Mouse (Mus musculus): Measurements from ENCODE around the gene Trem1. TPM values are rescaled to one million over a fixed set of nuclear protein-coding genes. Genes with fewer than 3 reads are reported as not detected.

Trem1 gene
- polyA plus RNA-seq, 1 experiment from 2014 or later: not detected

GRCm38 (mm10) chr17:48263741-48264362 is 31.3 kb downstream of the Trem1 start, which contains the start of gene Treml4:
Gene Treml4 (plus strand): TSS chr17:48264295.
- H3K4me3 ChIP-seq (ENCODE audit: low read depth, low read length): no peak within 1 kb of the TSS
- no peak within 1 kb of the TSS for H3K27ac ChIP-seq (ENCODE audit: low read length)
- H3K9ac ChIP-seq (replicated peaks; ENCODE audit: low read depth, low read length): no peak within 1 kb of the TSS
- H3K4me1 ChIP-seq (ENCODE audit: control insufficient read depth, insufficient read depth, low read length): no peaks in the 10 kb centered on the region
- ATAC-seq (ENCODE audit: insufficient number of reproducible peaks, insufficient read depth, low FRiP score, low read depth): no peak
- H3K9me3 ChIP-seq (ENCODE audit: control insufficient read depth, low read depth, low read length): no peaks in the 10 kb centered on the region
- H3K36me3 ChIP-seq (ENCODE audit: control insufficient read depth, insufficient read depth, low read length): no peaks in the 10 kb centered on the region
- WGBS: 91% methylated on average over 3 of the region's 3 CpGs
- H3K27me3 ChIP-seq (ENCODE audit: control insufficient read depth, insufficient read depth, low read length): no peaks in the 10 kb centered on the region
- H3K4me2 ChIP-seq (replicated peaks; ENCODE audit: low read depth, low read length): no peak within 1 kb of the TSS

- Histone ChIP-seq H3K4me1 (ENCODE audit: control insufficient read depth, insufficient read depth, low read length) (no peaks in the 10 kb centered on the region), H3K36me3 (ENCODE audit: control insufficient read depth, insufficient read depth, low read length) (no peaks in the 10 kb centered on the region), H3K4me2 (replicated peaks; ENCODE audit: low read depth, low read length) (no peak overlapping the region), H3K27me3 (ENCODE audit: control insufficient read depth, insufficient read depth, low read length) (no peaks in the 10 kb centered on the region), H3K27ac (ENCODE audit: low read length) (no peak overlapping the region), H3K9ac (replicated peaks; ENCODE audit: low read depth, low read length) (no peak overlapping the region), H3K4me3 (ENCODE audit: low read depth, low read length) (no peak overlapping the region), H3K9me3 (ENCODE audit: control insufficient read depth, low read depth, low read length) (no peaks in the 10 kb centered on the region)
- ATAC-seq (ENCODE audit: insufficient number of reproducible peaks, insufficient read depth, low FRiP score, low read depth): no peak
- 93% methylated on average over 7 of the region's 7 CpGs for WGBS
These were observed 32.1 kb downstream of the Trem1 start for GRCm38 (mm10) chr17:48264662-48265061.

- H3K27ac ChIP-seq (ENCODE audit: low read length): no peak overlapping the region
- H3K4me2 ChIP-seq (replicated peaks; ENCODE audit: low read depth, low read length): no peak overlapping the region
- no peak overlapping the region for H3K4me3 ChIP-seq (ENCODE audit: low read depth, low read length)
- no peaks in the 10 kb centered on the region for H3K27me3 ChIP-seq (ENCODE audit: control insufficient read depth, insufficient read depth, low read length)
- no peaks in the 10 kb centered on the region for H3K36me3 ChIP-seq (ENCODE audit: control insufficient read depth, insufficient read depth, low read length)
- no peak overlapping the region for H3K9ac ChIP-seq (replicated peaks; ENCODE audit: low read depth, low read length)
- no peaks in the 10 kb centered on the region for H3K9me3 ChIP-seq (ENCODE audit: control insufficient read depth, low read depth, low read length)
- ATAC-seq (ENCODE audit: insufficient number of reproducible peaks, insufficient read depth, low FRiP score, low read depth): no peak
- H3K4me1 ChIP-seq (ENCODE audit: control insufficient read depth, insufficient read depth, low read length): no peaks in the 10 kb centered on the region
- 9% methylated on average over 2 of the region's 2 CpGs for WGBS
These were observed 33.6 kb downstream of the Trem1 start for GRCm38 (mm10) chr17:48266138-48266537.

- Histone ChIP-seq H3K4me1 (ENCODE audit: control insufficient read depth, insufficient read depth, low read length) (no peaks in the 10 kb centered on the region), H3K36me3 (ENCODE audit: control insufficient read depth, insufficient read depth, low read length) (no peaks in the 10 kb centered on the region), H3K9me3 (ENCODE audit: control insufficient read depth, low read depth, low read length) (no peaks in the 10 kb centered on the region), H3K9ac (replicated peaks; ENCODE audit: low read depth, low read length) (no peak overlapping the region), H3K27ac (ENCODE audit: low read length) (no peak overlapping the region), H3K27me3 (ENCODE audit: control insufficient read depth, insufficient read depth, low read length) (no peaks in the 10 kb centered on the region), H3K4me3 (ENCODE audit: low read depth, low read length) (no peak overlapping the region), H3K4me2 (replicated peaks; ENCODE audit: low read depth, low read length) (no peak overlapping the region)
- no peak for ATAC-seq (ENCODE audit: insufficient number of reproducible peaks, insufficient read depth, low FRiP score, low read depth)
- WGBS: 22% methylated on average over 2 of the region's 2 CpGs
These were observed 34.2 kb downstream of the Trem1 start for GRCm38 (mm10) chr17:48266610-48267304.

GRCm38 (mm10) chr17:48267591-48267990 is 35.0 kb downstream of the Trem1 start:
- H3K36me3 ChIP-seq (ENCODE audit: control insufficient read depth, insufficient read depth, low read length): no peaks in the 10 kb centered on the region
- 93% methylated on average over 1 of the region's 1 CpGs for WGBS
- H3K4me2 ChIP-seq (replicated peaks; ENCODE audit: low read depth, low read length): no peak overlapping the region
- no peak overlapping the region for H3K9ac ChIP-seq (replicated peaks; ENCODE audit: low read depth, low read length)
- no peaks in the 10 kb centered on the region for H3K4me1 ChIP-seq (ENCODE audit: control insufficient read depth, insufficient read depth, low read length)
- no peak overlapping the region for H3K4me3 ChIP-seq (ENCODE audit: low read depth, low read length)
- no peak overlapping the region for H3K27ac ChIP-seq (ENCODE audit: low read length)
- H3K27me3 ChIP-seq (ENCODE audit: control insufficient read depth, insufficient read depth, low read length): no peaks in the 10 kb centered on the region
- H3K9me3 ChIP-seq (ENCODE audit: control insufficient read depth, low read depth, low read length): no peaks in the 10 kb centered on the region
- no peak for ATAC-seq (ENCODE audit: insufficient number of reproducible peaks, insufficient read depth, low FRiP score, low read depth)

- no peak overlapping the region for H3K4me2 ChIP-seq (replicated peaks; ENCODE audit: low read depth, low read length)
- H3K9ac ChIP-seq (replicated peaks; ENCODE audit: low read depth, low read length): no peak overlapping the region
- no peaks in the 10 kb centered on the region for H3K9me3 ChIP-seq (ENCODE audit: control insufficient read depth, low read depth, low read length)
- H3K27me3 ChIP-seq (ENCODE audit: control insufficient read depth, insufficient read depth, low read length): no peaks in the 10 kb centered on the region
- ATAC-seq (ENCODE audit: insufficient number of reproducible peaks, insufficient read depth, low FRiP score, low read depth): no peak
- H3K27ac ChIP-seq (ENCODE audit: low read length): no peak overlapping the region
- no peaks in the 10 kb centered on the region for H3K4me1 ChIP-seq (ENCODE audit: control insufficient read depth, insufficient read depth, low read length)
- H3K4me3 ChIP-seq (ENCODE audit: low read depth, low read length): no peak overlapping the region
- no peaks in the 10 kb centered on the region for H3K36me3 ChIP-seq (ENCODE audit: control insufficient read depth, insufficient read depth, low read length)
These were observed 35.7 kb downstream of the Trem1 start for GRCm38 (mm10) chr17:48268276-48268675.

GRCm38 (mm10) chr17:48269833-48270232 is 37.3 kb downstream of the Trem1 start:
- Histone ChIP-seq H3K27me3 (ENCODE audit: control insufficient read depth, insufficient read depth, low read length) (no peaks in the 10 kb centered on the region), H3K4me2 (replicated peaks; ENCODE audit: low read depth, low read length) (no peak overlapping the region), H3K27ac (ENCODE audit: low read length) (no peak overlapping the region), H3K4me1 (ENCODE audit: control insufficient read depth, insufficient read depth, low read length) (no peaks in the 10 kb centered on the region), H3K9ac (replicated peaks; ENCODE audit: low read depth, low read length) (no peak overlapping the region), H3K9me3 (ENCODE audit: control insufficient read depth, low read depth, low read length) (no peaks in the 10 kb centered on the region), H3K36me3 (ENCODE audit: control insufficient read depth, insufficient read depth, low read length) (no peaks in the 10 kb centered on the region), H3K4me3 (ENCODE audit: low read depth, low read length) (no peak overlapping the region)
- ATAC-seq (ENCODE audit: insufficient number of reproducible peaks, insufficient read depth, low FRiP score, low read depth): no peak
- 76% methylated on average over 4 of the region's 4 CpGs for WGBS

GRCm38 (mm10) chr17:48272158-48272557 is 39.6 kb downstream of the Trem1 start:
- Histone ChIP-seq H3K4me2 (replicated peaks; ENCODE audit: low read depth, low read length) (no peak overlapping the region), H3K9ac (replicated peaks; ENCODE audit: low read depth, low read length) (no peak overlapping the region), H3K27ac (ENCODE audit: low read length) (no peak overlapping the region), H3K36me3 (ENCODE audit: control insufficient read depth, insufficient read depth, low read length) (no peaks in the 10 kb centered on the region), H3K4me3 (ENCODE audit: low read depth, low read length) (no peak overlapping the region), H3K27me3 (ENCODE audit: control insufficient read depth, insufficient read depth, low read length) (no peaks in the 10 kb centered on the region), H3K4me1 (ENCODE audit: control insufficient read depth, insufficient read depth, low read length) (no peaks in the 10 kb centered on the region), H3K9me3 (ENCODE audit: control insufficient read depth, low read depth, low read length) (no peaks in the 10 kb centered on the region)
- WGBS: 62% methylated on average over 5 of the region's 5 CpGs
- peak; percentile 56; the same call in 1 of the 2 replicates for ATAC-seq (ENCODE audit: insufficient number of reproducible peaks, insufficient read depth, low FRiP score, low read depth)

Data from stomach, embryonic 14.5 days (tissue).